Mouse (Mus musculus): ENCODE measurements around the gene Mul1.

Mul1 gene

DNA sequence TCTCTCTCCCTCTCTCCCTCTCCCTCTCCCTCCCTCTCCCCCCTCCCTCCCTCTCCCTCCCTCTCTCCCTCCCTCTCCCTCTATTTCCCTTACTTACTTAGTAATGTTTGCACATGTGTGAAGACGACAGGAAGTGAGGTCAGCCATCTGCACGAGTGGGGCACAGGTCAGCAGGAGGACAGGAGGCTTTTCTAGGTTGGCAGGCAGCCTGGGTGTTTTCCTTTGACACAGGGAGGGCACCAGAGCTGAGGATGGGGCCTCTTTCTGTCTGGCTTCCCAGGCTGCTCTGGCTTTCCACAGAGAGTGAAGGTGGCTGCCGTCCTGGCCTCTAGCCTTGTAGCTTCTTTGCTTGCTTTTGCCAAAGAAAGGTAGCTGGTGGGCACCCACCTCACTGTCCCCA, 5.6 kb downstream of the Mul1 start:
- DNase-seq (ENCODE audit: low spot score in 2 of 2) = no peak

DNA sequence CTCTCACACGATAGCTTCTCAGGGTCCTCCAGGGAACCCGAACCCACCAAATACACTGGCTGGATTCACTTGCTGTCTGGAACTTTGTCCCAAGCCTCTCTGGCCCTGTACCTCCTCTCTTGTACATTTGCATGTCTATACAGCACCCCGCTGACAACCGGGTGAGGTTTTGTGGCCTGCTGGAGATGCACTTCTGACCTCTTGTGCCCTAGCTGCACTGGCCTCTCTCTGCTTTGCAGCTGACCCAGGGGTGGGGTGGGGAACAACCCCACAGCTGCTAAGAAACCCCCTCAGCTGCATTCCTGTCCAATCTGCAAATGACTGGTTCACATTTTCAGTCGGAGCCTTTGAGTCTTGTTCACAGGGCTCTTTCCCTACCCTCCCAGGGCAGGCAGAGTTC, 10.5 kb downstream of the Mul1 start:
- DNase-seq (ENCODE audit: low spot score in 2 of 2) = no peak

DNA sequence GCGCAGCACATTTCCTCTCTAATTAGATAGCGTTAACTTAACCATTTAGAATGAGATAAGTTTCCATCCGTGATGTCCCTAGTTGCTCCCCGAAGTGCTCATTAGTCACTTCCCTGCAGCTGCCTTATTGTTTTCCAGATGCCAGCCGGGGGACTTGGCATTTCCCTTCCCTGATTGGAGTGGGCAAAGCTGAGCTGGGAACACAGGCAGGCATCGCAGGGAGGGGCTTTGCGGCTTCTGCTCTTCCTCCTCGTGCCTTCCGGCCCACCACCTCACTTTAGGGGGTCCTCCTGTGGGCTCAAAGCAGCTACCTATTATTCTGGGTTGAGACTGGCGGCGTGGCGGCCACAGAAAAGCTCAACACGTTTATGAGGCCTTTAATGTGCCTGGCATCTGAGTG, 12.5 kb downstream of the Mul1 start:
- DNase-seq (ENCODE audit: low spot score in 2 of 2) = no peak

DNA sequence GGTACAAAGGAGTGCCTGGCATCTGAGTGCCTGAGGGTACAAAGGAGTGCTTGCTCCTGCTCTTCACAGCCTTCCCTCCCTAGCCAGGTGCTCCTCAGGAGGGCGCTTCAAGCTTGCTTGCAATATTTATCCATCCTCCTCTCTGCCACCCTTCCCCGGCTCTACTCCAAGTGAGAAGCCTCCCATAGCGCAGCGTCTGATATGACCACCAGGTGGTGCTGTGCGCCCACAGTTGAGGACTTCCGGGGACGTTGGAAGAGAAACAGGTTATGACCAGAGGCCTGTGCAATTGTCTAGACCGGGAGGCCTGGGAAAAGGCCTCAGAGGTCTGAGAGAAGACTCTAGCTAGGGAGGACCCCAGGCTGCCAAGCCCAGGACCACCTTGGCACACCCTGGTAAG, 12.9 kb downstream of the Mul1 start:
- peak; percentile 79 to 92 for DNase-seq (ENCODE audit: low spot score in 2 of 2)

DNA sequence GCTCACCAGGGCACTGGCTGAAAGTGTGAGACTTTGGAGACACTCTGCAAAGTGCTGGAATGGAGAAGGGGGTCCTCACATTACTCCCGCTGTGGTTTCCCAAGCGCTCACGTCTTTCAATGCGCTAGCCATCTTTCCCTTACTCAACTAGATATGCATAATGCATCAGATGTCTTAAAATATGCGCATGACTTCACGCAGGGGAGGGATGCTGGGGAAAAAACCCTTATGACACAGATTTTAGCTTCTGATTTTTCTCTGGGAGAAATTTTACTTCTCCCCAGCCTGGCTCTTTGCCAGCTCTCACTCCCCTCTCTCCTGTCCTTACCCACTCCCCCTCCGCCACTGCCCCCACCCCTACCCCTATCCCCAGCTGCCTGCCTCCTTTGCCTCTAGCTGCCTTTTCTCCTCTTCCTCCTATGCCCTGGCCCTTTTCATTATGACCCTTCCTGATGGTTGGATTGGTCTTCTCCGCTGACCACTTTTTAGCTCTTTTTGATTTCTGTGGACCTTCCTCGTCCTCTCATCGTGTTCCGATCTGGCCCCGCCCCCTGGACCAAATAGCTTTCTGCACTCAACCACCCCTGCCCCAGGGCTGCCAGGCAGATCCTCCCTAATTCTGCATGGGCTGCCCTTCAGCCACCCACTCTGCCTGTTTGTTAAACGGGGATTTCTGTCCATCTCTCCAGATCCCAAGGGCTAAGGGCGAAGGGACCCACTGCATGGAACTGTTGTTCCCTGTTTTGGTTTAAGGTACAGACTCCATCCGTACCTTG, 13.5 kb downstream of the Mul1 start:
- no peak for DNase-seq (ENCODE audit: low spot score in 2 of 2)

DNA sequence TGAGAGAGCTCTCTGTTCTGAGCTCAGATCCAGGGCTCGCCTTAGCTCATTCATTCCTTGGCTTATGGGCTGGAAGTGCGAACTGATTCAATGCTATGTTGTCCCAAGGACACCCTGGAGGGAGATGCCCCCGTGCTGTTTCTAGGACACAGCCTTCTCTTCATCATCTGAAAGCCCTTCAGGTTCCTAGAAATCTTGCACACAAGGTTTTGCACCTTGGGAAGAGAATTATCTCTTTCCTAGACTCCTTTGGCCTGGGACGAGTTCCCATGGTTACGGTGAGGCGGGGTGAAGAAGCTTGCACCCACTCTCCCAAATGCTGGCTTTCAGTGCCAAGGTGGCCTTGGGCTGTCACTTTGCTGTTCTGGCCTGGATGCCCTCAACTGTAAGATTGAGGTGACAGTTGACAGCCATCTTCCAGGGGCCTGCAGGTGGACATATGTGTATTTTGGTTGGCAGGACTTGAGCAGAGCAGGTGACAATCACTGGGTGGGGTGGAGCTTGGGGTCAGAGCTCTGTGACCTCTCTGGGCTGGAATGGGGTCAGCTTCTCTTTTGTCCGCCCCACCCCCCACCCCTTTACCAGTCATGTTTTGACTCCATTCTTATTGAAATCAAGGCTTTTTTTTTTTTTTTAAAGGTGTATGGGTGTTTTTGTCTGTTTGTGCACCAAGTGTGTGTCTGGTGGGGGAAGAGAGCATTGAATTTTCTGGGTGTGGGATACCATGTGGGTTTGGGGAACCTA, 14.6 kb downstream of the Mul1 start:
- no peak for DNase-seq (ENCODE audit: low spot score in 2 of 2)

DNA sequence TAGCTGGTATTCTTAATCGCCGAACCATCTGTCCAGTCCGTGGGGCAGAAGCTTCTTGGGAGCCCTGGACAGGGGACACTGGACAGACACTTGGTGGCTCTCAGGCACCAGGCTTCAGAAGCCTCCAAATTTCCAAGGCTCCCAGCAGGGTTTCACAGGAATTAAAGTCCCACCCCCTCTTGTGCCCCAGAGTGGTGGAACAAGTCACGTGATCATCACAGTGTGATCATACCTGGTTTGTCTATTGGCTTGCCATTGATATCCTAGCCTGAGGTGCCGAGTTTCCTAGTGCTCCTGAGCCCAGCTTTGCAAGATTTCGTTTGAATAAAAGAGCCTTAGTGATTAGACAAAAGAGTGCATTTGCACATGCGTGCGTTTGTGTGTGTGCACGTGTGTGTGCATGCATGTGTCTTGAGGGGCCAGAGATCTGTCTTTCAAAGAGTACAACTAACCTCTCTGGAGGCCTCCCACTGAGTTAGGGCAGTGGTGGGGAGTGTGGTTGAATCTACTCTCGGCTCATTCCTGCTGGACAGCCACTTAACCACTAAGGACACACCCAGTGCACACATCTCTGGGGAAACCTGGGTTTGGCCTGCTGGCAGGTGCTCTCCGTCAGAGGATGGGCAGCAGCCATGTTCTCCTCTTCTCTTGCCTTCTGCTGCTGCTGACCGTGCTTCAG, 15.3 kb downstream of the Mul1 start:
- no peak for DNase-seq (ENCODE audit: low spot score in 2 of 2)

DNA sequence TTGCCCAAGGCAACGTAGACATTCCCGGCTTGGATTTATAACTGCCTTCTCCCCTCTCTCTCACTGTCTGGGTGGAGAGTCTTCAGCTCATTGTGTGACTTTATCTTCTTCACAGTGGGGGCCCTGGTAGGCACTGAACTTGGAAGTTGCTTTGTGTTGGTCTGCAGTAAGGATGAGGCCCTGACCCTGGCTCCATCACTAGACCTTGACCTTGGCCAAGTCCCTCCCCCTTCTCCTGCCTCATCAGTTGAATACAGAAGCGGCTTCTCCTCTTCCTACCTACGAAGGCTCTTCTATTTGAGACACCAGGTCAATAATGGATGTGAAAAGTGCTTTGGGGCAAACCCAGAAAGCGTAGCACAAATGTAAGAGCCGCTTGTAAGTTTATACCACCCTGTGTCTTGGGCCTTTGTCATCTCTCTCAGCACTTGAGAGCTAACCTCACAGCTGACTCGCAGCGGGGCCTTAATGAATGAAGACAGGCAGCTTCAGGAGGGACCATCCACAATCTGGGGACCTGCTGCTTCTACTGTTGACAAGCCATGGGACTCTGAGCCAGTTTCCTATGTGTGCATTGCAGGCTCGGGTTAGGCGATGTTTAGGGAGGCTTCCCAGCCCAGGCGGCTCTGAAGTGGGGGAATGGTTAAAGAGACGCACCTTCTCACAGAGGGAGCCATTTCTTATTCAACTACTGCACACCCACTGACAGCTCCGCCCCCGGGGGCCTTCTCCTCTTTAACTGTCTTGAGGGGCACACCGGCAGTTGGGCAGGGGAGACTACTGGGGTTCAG, 18.0 kb downstream of the Mul1 start:
- DNase-seq (ENCODE audit: low spot score in 2 of 2) = no peak

DNA sequence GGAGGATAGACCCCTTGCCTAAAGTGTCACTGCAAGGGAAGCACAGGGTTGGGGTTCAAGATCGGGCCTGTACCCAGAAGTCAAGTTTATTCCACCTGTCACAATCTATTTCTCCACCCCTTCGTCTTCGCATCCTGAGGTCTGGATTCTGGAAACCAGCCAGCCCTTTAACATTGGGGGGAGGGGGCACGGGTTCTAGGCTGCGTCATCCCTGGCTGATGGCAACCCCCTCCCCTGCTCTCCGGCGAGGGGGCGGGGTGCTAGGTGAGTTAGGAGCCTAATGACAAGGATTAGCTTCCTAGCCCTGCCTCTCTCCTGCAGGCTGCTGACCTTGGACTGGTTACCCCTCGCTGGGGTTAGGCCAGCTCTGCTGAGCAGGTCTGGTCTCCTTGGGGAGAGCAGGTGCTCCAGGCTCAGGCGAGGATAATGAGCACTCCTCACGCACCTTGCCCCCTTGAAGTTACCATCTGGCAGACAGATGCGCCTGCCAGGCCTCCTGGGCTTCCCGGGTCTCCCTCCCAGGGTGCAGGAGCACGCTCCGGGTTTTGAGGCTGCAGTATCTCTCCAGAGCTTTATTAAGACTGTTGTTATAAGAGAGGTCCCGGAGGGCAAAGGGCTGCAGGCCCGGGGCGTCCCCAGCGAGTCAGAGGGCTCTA, 18.8 kb downstream of the Mul1 start:
- DNase-seq (ENCODE audit: low spot score in 2 of 2) = no peak

DNA sequence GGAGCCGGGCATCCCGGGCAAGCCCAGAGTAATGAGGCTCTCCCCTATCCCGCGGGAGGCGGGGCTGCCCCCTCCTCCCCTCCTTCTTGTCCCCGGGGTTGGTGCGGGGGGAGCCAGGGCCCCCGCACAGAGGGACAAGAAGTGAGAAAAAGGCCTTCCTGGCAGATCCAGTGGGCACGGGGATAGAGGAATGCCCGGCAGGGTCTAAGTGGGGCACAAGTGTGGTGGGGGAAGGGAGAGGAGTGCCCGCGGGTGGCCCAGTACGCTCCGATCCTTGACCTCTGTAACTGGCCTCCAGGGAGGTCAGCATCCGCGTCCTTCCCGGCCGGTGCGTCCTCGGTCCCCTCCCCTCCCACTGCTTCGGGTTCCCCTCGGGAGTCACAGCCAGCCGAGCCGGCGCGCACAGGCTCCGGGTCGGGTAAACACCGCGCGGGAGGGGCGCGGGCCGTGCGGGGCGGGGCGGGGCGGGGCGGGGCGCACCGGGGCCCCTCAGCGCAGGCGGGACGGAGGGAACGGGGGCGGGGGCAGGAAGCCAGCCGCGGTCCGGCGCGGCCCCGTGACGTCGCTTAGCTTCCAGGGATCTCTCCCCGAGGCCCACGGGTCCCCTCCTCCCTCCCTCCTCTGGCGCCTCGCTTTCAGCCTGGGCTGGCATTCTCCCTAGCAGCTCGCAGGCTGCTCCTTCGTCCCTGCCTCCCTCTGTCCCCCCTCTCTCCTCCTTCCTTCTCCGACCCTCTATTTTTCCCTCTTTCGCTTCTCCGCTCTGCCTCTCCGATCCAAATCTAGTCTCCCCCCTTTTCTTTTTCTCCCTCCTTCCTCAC, 19.5 kb downstream of the Mul1 start, which contains the start of gene Camk2n1:
Gene Camk2n1 (plus strand): TSS at position 562 of the 818 bp plus-strand sequence.
- DNase-seq (ENCODE audit: low spot score in 2 of 2) = peak in 1 of 2 experiments; percentile 68

DNA sequence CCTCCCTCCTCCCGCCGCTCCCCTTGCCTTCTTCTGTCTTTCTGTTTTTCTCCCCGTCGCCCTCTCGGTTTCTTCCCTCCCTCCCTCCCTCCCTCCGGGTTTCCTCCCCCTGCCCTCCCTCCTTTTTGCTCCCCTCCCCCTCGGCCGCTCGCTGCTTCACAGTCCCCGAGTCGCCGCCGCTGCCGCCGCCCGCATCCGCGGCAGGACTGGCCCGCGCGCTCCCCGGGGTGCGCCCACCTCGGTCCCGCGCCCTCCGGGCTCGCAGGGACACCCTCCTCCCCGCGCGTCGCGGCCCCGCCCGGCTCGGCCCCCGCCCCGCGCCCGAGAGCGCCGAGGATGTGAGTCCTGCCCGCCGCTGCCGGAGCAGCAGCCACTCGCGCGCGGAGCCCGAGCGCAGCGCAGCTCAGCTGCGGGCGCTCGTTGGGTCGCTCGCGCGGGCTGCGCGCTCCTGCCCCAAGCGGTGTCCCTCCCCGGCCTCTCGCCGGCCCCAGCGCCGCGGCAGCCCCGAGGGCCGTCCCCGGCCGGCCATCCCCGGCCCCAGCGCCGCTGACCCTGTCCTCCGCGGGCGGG, 20.2 kb downstream of the Mul1 start:
- peak; percentile 54 to 77 for DNase-seq (ENCODE audit: low spot score in 2 of 2)

DNA sequence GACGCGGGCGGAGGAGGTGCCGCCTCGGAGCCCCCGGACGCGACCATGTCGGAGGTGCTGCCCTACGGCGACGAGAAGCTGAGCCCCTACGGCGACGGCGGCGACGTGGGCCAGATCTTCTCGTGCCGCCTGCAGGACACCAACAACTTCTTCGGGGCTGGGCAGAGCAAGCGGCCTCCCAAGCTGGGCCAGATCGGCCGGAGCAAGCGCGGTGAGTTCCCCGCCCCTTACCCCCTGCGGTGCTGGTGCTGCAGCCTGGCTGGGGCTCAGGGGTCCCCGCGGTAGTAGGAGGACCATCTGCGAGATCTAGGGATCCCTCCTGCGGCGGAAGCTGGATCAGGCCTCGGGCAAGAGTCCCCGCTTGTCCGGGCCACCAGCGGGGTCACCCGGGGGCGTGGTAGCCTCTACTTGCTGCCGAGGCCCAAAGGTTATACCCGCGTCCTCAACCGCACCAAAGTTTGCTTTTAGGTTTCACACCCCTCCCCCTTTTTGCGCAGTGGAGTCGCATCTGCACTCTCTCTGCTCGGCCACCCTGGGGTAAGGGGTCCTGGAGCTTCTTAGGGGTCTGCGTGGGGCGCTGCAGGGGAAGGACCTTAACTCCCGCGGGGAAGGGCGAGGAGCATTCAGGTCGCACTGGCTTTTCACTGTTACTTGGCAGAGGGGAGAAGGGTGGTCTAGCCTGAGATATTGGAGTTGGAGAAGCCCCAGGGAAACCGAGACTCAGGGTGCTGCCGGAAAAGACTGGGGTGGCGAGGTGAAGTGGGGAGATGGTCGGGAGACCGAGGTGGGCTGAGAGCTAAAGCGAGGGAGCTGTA, 20.9 kb downstream of the Mul1 start:
- no peak for DNase-seq (ENCODE audit: low spot score in 2 of 2)

DNA sequence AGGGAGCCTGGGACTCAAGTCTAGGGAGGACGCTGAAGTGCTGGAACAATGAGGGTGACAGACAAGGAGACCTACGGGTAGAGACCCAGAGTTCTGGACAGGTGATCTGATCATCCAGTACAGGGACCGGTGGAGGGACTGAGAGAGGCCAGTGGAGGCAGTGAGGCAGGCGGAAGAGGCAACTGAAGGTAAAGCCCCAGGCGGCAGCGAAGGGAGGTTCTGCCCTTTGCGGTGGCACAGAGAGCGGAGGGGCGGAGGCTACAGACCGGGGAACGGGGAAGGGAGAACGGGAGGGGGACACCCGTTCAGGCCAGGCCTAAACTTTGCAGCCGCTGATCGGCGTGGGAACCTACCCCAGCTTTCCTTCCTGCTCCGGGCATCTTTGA, 21.5 kb downstream of the Mul1 start:
- DNase-seq (ENCODE audit: low spot score in 2 of 2) = no peak

DNA sequence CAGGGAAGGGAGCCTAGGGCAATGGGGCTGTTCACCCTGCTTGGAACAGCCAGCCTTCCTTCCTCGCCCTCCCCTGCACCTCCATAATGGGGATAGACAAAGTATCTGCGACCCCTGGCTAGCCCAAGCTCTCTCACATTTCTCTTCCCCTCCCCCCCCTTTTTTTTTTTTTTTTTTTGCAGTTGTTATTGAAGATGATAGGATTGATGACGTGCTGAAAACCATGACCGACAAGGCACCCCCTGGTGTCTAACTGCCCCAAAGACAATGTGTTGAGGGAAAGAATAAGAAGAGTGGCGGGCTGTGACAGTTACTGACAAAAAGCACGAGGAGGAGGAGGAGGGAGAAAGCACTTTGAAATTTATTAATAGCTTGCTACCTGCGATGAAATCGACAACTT, 22.1 kb downstream of the Mul1 start:
- DNase-seq (ENCODE audit: low spot score in 2 of 2) = no peak

DNA sequence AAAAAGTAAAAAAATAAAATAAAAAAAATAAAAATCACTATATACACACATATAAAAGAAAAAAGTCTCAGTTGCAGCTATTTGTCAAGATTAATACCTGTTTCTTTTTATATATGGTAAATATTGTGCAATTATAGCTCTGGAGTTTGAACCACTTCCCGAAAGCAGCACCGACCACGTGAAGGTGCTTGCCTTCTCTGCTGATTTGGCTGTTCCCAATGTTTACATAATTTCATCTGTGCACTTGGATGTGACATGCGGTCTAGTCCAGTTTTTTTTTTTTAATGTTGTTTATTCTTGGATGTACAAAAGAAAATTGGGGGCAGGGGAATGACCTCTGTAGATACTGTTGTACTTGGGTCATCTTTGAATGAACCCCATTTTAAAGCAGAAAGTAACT, 22.6 kb downstream of the Mul1 start:
- DNase-seq (ENCODE audit: low spot score in 2 of 2) = no peak

DNA sequence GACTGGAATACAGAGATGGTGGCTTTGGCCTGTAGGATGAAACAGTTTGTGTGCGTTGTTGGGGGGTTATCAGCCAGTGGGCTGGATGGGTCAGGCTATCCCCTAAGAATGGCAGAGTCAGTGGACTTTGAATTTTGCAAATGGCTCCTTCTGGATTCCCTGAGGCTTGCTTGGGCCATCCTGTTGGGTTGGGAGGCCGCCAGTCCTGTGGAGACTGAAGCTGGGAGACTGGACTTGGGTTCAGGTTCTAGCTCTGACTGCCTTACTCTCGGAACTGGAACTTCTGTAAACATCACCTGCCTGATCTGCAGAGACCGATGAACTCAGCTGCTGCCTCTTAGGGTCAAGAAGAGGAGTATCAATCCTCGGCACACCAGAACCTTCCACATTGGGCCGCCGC, 23.7 kb downstream of the Mul1 start:
- no peak for DNase-seq (ENCODE audit: low spot score in 2 of 2)

DNA sequence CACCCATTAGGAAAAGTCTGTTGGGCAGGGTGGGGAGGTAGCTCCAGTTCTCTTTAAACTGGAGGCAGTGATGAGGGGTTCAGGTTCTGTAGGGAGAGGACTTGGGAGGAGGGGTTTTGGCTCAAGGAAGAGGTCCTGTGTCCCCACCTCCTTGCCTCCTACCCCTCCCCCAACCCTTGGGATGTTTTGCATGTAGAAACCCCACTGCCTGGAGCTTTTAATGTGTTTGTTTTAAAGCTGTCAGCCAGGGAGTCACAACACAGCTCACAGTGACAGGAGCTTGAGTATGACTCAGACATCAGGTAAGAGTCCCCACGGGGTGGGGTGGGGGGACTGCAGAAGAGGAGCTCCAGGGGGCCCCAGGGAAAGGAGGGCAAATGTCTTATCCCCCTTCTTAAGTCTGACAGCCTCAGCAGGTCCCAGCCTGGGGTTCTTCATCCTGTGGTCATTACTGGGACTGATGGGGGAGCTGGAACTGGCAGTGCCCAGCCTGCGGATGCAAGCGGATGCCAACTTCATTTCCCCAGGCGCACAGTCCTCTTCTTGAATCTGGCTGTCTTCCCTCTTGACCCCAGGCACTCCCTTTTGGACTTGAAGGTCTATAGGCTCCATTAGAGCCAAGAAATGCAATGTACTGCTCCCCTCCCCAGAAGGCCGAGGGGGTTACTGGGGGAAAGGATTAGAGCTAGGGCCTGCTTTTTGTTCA, 24.4 kb downstream of the Mul1 start:
- no peak for DNase-seq (ENCODE audit: low spot score in 2 of 2)

DNA sequence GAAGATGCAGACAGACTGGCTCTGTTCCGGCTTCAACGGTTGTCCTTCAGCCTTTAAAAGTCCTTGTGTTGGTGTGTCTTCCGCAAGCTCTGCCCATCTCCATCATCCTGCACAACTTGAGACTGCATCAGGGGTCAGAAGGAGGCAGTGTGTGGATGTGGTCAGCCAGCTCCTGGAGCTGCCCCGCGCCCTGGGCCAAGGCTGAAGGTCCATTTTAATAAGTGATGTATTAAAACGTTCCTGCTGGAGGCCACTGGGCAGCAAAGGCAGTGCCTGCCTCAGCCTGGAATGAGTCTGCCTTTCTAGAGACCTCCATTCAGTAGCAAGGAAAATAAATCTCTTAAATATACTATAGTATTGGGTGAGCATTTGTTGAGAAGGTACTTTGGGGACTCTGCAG, 25.3 kb downstream of the Mul1 start:
- DNase-seq (ENCODE audit: low spot score in 2 of 2) = no peak

DNA sequence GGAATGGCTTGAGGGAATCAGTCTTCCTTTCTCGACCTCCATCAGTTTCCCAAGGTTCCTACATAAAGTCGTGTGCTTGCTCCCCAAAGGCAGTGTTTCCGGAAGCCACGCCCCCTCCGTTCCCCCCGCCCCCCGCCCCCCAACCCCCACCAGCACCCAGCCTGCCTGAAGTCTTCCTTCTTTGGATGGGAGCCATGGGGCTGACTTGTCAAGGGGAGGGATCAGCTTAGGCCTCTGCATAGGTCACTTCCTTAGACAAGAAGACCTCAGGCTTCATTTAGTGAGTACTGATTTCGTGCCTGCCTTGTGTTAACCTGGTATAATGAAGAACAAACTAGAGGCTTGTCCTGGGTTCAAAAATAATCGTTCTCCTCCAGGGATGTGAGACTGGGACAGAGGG, 26.4 kb downstream of the Mul1 start:
- no peak for DNase-seq (ENCODE audit: low spot score in 2 of 2)

Measured in urinary bladder, postnatal 4 days (tissue).